Comparison of ENCODE assay signal across 12 mouse cellular contexts in genomic region chr13:43577254-43577653, GRCm38 (mm10). TPM values are rescaled to one million over a fixed set of nuclear protein-coding genes. Genes with fewer than 3 reads are reported as not detected.
DNase-seq lines count a peak whose midpoint lies in the region; ATAC-seq and TF ChIP-seq lines count a peak whose summit lies in the region.
"Had no signal": no experiment of that assay in that cellular context is flagged by ENCODE, and none has a peak within 500 bp of the region (broad histone marks: within the 10 kb centered on the region; RNA-seq: fewer than 3 reads in every experiment).

No protein-coding gene starts in this region.

- peak; percentile 57 for TF ChIP-seq CTCF in gastrocnemius, adult 2 months (IDR thresholded peaks at IDR 0.05)

- no peaks in the 10 kb centered on the region for H3K27me3 ChIP-seq in forebrain, embryonic 13.5 days
- H3K27me3 ChIP-seq: liver, embryonic 15.5 days had no signal

- ATAC-seq in forebrain, embryonic 13.5 days: no peak

- DNase-seq in gastrocnemius, adult 2 months: no peak
- DNase-seq in gastrocnemius, adult 18-20 months (ENCODE audit: low spot score): no peak
- peak; percentile 27 for DNase-seq in retina, postnatal 1 day
- DNase-seq in retina, embryonic 14.5 days (ENCODE audit: low spot score): no peak
- peak; percentile 25 for DNase-seq in c-Kit-positive CD71-positive TER-119-positive erythroid progenitor cells, embryonic 14.5 days (ENCODE audit: low spot score)
- DNase-seq in thymus, postnatal 25 days: peak; percentile 50
- DNase-seq in gastrocnemius, adult 8-10 months (ENCODE audit: low spot score in 2 of 2): no peak
- DNase-seq: gastrocnemius, postnatal 10 days; kidney, adult 9 months had no signal

- no peaks in the 10 kb centered on the region for H3K9me3 ChIP-seq in forebrain, embryonic 13.5 days (replicated peaks)
- H3K9me3 ChIP-seq: liver, embryonic 15.5 days had no signal

- WGBS in forebrain, embryonic 13.5 days: 66% methylated on average over 5 of the region's 5 CpGs

- no peaks in the 10 kb centered on the region for H3K4me1 ChIP-seq in forebrain, embryonic 13.5 days
- H3K4me1 ChIP-seq: liver, embryonic 15.5 days had no signal

- no peak overlapping the region for H3K9ac ChIP-seq in forebrain, embryonic 13.5 days
- H3K9ac ChIP-seq: liver, embryonic 15.5 days had no signal

- H3K4me2 ChIP-seq in forebrain, embryonic 13.5 days: no peak overlapping the region
- H3K4me2 ChIP-seq: liver, embryonic 15.5 days had no signal

- no peak overlapping the region for H3K27ac ChIP-seq in gastrocnemius, adult 2 months
- no peak overlapping the region for H3K27ac ChIP-seq in forebrain, embryonic 13.5 days
- H3K27ac ChIP-seq: liver, embryonic 15.5 days had no signal

- intact Hi-C loops in gastrocnemius, adult 2 months (cut with DNase I): loop anchor here (5.0 kb wide), 1 partner anchor 160 kb away; no protein-coding TSS in a partner anchor

- H3K4me3 ChIP-seq in gastrocnemius, adult 2 months: no peak overlapping the region
- H3K4me3 ChIP-seq in forebrain, embryonic 13.5 days: no peak overlapping the region
- H3K4me3 ChIP-seq: liver, embryonic 15.5 days had no signal

- H3K36me3 ChIP-seq in forebrain, embryonic 13.5 days (ENCODE audit: poor library complexity, severe bottlenecking): no peaks in the 10 kb centered on the region
- H3K36me3 ChIP-seq: liver, embryonic 15.5 days had no signal

RNA-seq across cellular contexts. Expression of gene Mcur1, which starts 17.3 kb away (rescaled TPM):
- 10 to 100 TPM; 30.4 to 36.1 TPM for total RNA-seq in gastrocnemius, adult 2 months (2021)
- total RNA-seq in gastrocnemius, adult 18-20 months (2021): 10 to 100 TPM; 30.3 to 31.7 TPM
- 9.3 and 9.6 TPM in 2 replicates for polyA plus RNA-seq in forebrain, embryonic 13.5 days (2015; fragmentation: Nextera tagmentation; extraction: Ambion mirVana)
- total RNA-seq in gastrocnemius, adult 8-10 months (2022): 10 to 100 TPM; 25.5 to 34.6 (median 30.2) TPM

RNA-seq across cellular contexts. Expression of gene Rnf182, which starts 38.3 kb away (rescaled TPM):
- under 1 TPM in 1 of 2 experiments, not detected in 1; 0.08 TPM for total RNA-seq in gastrocnemius, adult 2 months (2021)
- total RNA-seq in gastrocnemius, adult 18-20 months (2021): not detected
- polyA plus RNA-seq in forebrain, embryonic 13.5 days (2015; fragmentation: Nextera tagmentation; extraction: Ambion mirVana): 24.8 and 26.3 TPM in 2 replicates
- under 1 TPM in 2 of 4 experiments, not detected in 2; 0.10 to 0.11 TPM for total RNA-seq in gastrocnemius, adult 8-10 months (2022)
- total RNA-seq: common myeloid progenitor, adult 5-6 weeks had no signal
- polyA plus RNA-seq: liver, embryonic 15.5 days had no signal

Comparison
In these comparisons a context has a peak if more than half of its experiments do, and no peak if none do; other contexts are left out.
1. DNase-seq: peak in retina, postnatal 1 day (single experiment), c-Kit-positive CD71-positive TER-119-positive erythroid progenitor cells, embryonic 14.5 days (single experiment) and thymus, postnatal 25 days (single experiment); none in gastrocnemius, adult 2 months (single experiment), gastrocnemius, adult 18-20 months (single experiment), retina, embryonic 14.5 days (single experiment) and gastrocnemius, adult 8-10 months (0 of 2).